Mouse (Mus musculus) embryo, embryonic 10.5 days (tissue): ENCODE data around the gene Olfr1281.
"Not testable (repeated sequence)": the region's sequence is repeated elsewhere in the genome, so short reads cannot be mapped to it uniquely, and the experiment has no call there.

Source experiments
- DNase-seq: peaks from one replicate; pipeline ENCODE4 v3.0.0-alpha.2; 2015; ENCODE audit warnings: low spot score

Gene Olfr1281

GRCm38 (mm10) chr2:111326220-111326619, at the start of gene Olfr1281:
TSS of gene Olfr1281 (plus strand) at chr2:111326520.
- no peak for DNase-seq

- no peak for DNase-seq
Measured at GRCm38 (mm10) chr2:111289836-111290235, 36.5 kb upstream of the Olfr1281 start, which contains the start of gene Olfr1278. TSS of gene Olfr1278 (plus strand) at chr2:111290136.

- DNase-seq, result no peak
Measured at GRCm38 (mm10) chr2:111298541-111298940, 27.8 kb upstream of the Olfr1281 start.

GRCm38 (mm10) chr2:111300374-111300773, 25.9 kb upstream of the Olfr1281 start, which contains the start of gene Olfr1279:
TSS of gene Olfr1279 (plus strand) at chr2:111300635.
- no peak for DNase-seq

- DNase-seq, result no peak
Measured at GRCm38 (mm10) chr2:111313717-111314116, 12.6 kb upstream of the Olfr1281 start, which contains the start of gene Olfr1280. TSS of gene Olfr1280 (plus strand) at chr2:111314017.

GRCm38 (mm10) chr2:111333721-111334120, 7.4 kb downstream of the Olfr1281 start:
- DNase-seq, result not testable (repeated sequence)

GRCm38 (mm10) chr2:111335976-111336375, 9.7 kb downstream of the Olfr1281 start, which contains the start of gene Olfr1282:
TSS of gene Olfr1282 (minus strand) at chr2:111336076.
- DNase-seq, result no peak

GRCm38 (mm10) chr2:111366490-111366889, 40.2 kb downstream of the Olfr1281 start, which contains the start of gene Olfr1283:
TSS of gene Olfr1283 (plus strand) at chr2:111366790.
- no peak for DNase-seq

GRCm38 (mm10) chr2:111375222-111375621, 48.9 kb downstream of the Olfr1281 start, which contains the start of gene Olfr1284:
TSS of gene Olfr1284 (plus strand) at chr2:111375522.
- no peak for DNase-seq
